Mouse (Mus musculus): ENCODE results near the gene Gm20388. TPM values are rescaled to one million over a fixed set of nuclear protein-coding genes. Genes with fewer than 3 reads are reported as not detected.

Gm20388 gene
- polyA plus RNA-seq, 1 experiment from 2014 or later = not detected

- H3K27me3 ChIP-seq (ENCODE audit: control insufficient read depth, insufficient read depth, low read length) = no peaks in the 10 kb centered on the region
- H3K9ac ChIP-seq (ENCODE audit: low read length) = no peak overlapping the region
- no peaks in the 10 kb centered on the region for H3K9me3 ChIP-seq (ENCODE audit: control insufficient read depth, low read length)
- H3K27ac ChIP-seq (replicated peaks) = no peak overlapping the region
- no peak overlapping the region for H3K4me2 ChIP-seq (replicated peaks; ENCODE audit: low read depth)
- 92% methylated on average over 10 of the region's 10 CpGs for WGBS
- ATAC-seq (ENCODE audit: low FRiP score, low TSS enrichment) (no peak), DNase-seq (ENCODE audit: low spot score) (no peak)
- H3K4me1 ChIP-seq (replicated peaks; ENCODE audit: control insufficient read depth, insufficient read depth) = peaks cover 2% of the 10 kb centered on the region; the same call in 1 of the 2 replicates
- no peak overlapping the region for H3K4me3 ChIP-seq (ENCODE audit: low read depth, low read length)
- TF ChIP-seq EP300 (optimal IDR thresholded peaks at IDR 0.05) = no peak
- peak; percentile 48 for TF ChIP-seq CTCF (IDR thresholded peaks at IDR 0.05; ENCODE audit: low read depth)
- no peaks in the 10 kb centered on the region for H3K36me3 ChIP-seq (ENCODE audit: control insufficient read depth, insufficient read depth, low read length)
These were observed 333.9 kb downstream of the Gm20388 start for GRCm38 (mm10) chr8:120244553-120244952.

GRCm38 (mm10) chr8:120247618-120248017 lies 337.0 kb downstream of the Gm20388 start:
- DNase-seq (ENCODE audit: low spot score) (no peak), ATAC-seq (ENCODE audit: low FRiP score, low TSS enrichment) (no peak)
- Histone ChIP-seq H3K4me2 (replicated peaks; ENCODE audit: low read depth) (no peak overlapping the region), H3K36me3 (ENCODE audit: control insufficient read depth, insufficient read depth, low read length) (no peaks in the 10 kb centered on the region), H3K27ac (replicated peaks) (no peak overlapping the region), H3K9ac (ENCODE audit: low read length) (no peak overlapping the region), H3K4me3 (ENCODE audit: low read depth, low read length) (no peak overlapping the region), H3K27me3 (ENCODE audit: control insufficient read depth, insufficient read depth, low read length) (no peaks in the 10 kb centered on the region), H3K4me1 (replicated peaks; ENCODE audit: control insufficient read depth, insufficient read depth) (peaks cover 6% of the 10 kb centered on the region; the same call in 1 of the 2 replicates), H3K9me3 (ENCODE audit: control insufficient read depth, low read length) (no peaks in the 10 kb centered on the region)
- 74% methylated on average over 5 of the region's 5 CpGs for WGBS
- TF ChIP-seq CTCF (IDR thresholded peaks at IDR 0.05; ENCODE audit: low read depth) = peak; percentile 59
- TF ChIP-seq EP300 (optimal IDR thresholded peaks at IDR 0.05) = no peak

GRCm38 (mm10) chr8:120248031-120248430 lies 337.4 kb downstream of the Gm20388 start:
- Histone ChIP-seq H3K4me1 (replicated peaks; ENCODE audit: control insufficient read depth, insufficient read depth) (peaks cover 6% of the 10 kb centered on the region; the same call in 1 of the 2 replicates), H3K27ac (replicated peaks) (0 out of 2 replicates have a peak overlapping the region, but pooled peaks have one; percentile 18), H3K36me3 (ENCODE audit: control insufficient read depth, insufficient read depth, low read length) (no peaks in the 10 kb centered on the region), H3K9me3 (ENCODE audit: control insufficient read depth, low read length) (no peaks in the 10 kb centered on the region), H3K4me2 (replicated peaks; ENCODE audit: low read depth) (no peak overlapping the region), H3K4me3 (ENCODE audit: low read depth, low read length) (no peak overlapping the region), H3K9ac (ENCODE audit: low read length) (no peak overlapping the region), H3K27me3 (ENCODE audit: control insufficient read depth, insufficient read depth, low read length) (no peaks in the 10 kb centered on the region)
- no peak for ATAC-seq (ENCODE audit: low FRiP score, low TSS enrichment)
- DNase-seq (ENCODE audit: low spot score) = no peak
- TF ChIP-seq EP300 (optimal IDR thresholded peaks at IDR 0.05) = no peak
- no peak for TF ChIP-seq CTCF (IDR thresholded peaks at IDR 0.05; ENCODE audit: low read depth)
- WGBS = 51% methylated on average over 7 of the region's 7 CpGs

- no peak overlapping the region for H3K4me3 ChIP-seq (ENCODE audit: low read depth, low read length)
- no peak for ATAC-seq (ENCODE audit: low FRiP score, low TSS enrichment)
- H3K36me3 ChIP-seq (ENCODE audit: control insufficient read depth, insufficient read depth, low read length) = no peaks in the 10 kb centered on the region
- WGBS = 81% methylated on average over 4 of the region's 4 CpGs
- H3K27ac ChIP-seq (replicated peaks) = 0 out of 2 replicates have a peak overlapping the region, but pooled peaks have one; percentile 18
- no peak overlapping the region for H3K9ac ChIP-seq (ENCODE audit: low read length)
- H3K4me1 ChIP-seq (replicated peaks; ENCODE audit: control insufficient read depth, insufficient read depth) = peaks cover 6% of the 10 kb centered on the region; the same call in 1 of the 2 replicates
- H3K27me3 ChIP-seq (ENCODE audit: control insufficient read depth, insufficient read depth, low read length) = no peaks in the 10 kb centered on the region
- TF ChIP-seq EP300 (optimal IDR thresholded peaks at IDR 0.05) = no peak
- no peak for TF ChIP-seq CTCF (IDR thresholded peaks at IDR 0.05; ENCODE audit: low read depth)
- DNase-seq (ENCODE audit: low spot score) = no peak
- H3K4me2 ChIP-seq (replicated peaks; ENCODE audit: low read depth) = no peak overlapping the region
- H3K9me3 ChIP-seq (ENCODE audit: control insufficient read depth, low read length) = no peaks in the 10 kb centered on the region
These were observed 337.8 kb downstream of the Gm20388 start for GRCm38 (mm10) chr8:120248451-120248850.

- no peak for TF ChIP-seq CTCF (IDR thresholded peaks at IDR 0.05; ENCODE audit: low read depth)
- no peak for TF ChIP-seq EP300 (optimal IDR thresholded peaks at IDR 0.05)
- Histone ChIP-seq H3K27ac (replicated peaks) (peak overlapping the region; percentile 75), H3K9me3 (ENCODE audit: control insufficient read depth, low read length) (no peaks in the 10 kb centered on the region), H3K4me1 (replicated peaks; ENCODE audit: control insufficient read depth, insufficient read depth) (peaks cover 6% of the 10 kb centered on the region; the same call in 1 of the 2 replicates), H3K9ac (ENCODE audit: low read length) (no peak overlapping the region), H3K4me2 (replicated peaks; ENCODE audit: low read depth) (no peak overlapping the region), H3K36me3 (ENCODE audit: control insufficient read depth, insufficient read depth, low read length) (no peaks in the 10 kb centered on the region), H3K27me3 (ENCODE audit: control insufficient read depth, insufficient read depth, low read length) (no peaks in the 10 kb centered on the region), H3K4me3 (ENCODE audit: low read depth, low read length) (no peak overlapping the region)
- ATAC-seq (ENCODE audit: low FRiP score, low TSS enrichment) = no peak
- no peak for DNase-seq (ENCODE audit: low spot score)
- 47% methylated on average over 9 of the region's 9 CpGs for WGBS
These were observed 339.2 kb downstream of the Gm20388 start for GRCm38 (mm10) chr8:120249800-120250336.

- no peak overlapping the region for H3K4me2 ChIP-seq (replicated peaks; ENCODE audit: low read depth)
- H3K9ac ChIP-seq (ENCODE audit: low read length) = no peak overlapping the region
- no peak overlapping the region for H3K4me3 ChIP-seq (ENCODE audit: low read depth, low read length)
- no peaks in the 10 kb centered on the region for H3K36me3 ChIP-seq (ENCODE audit: control insufficient read depth, insufficient read depth, low read length)
- TF ChIP-seq CTCF (IDR thresholded peaks at IDR 0.05; ENCODE audit: low read depth) (no peak), EP300 (optimal IDR thresholded peaks at IDR 0.05) (no peak)
- 71% methylated on average over 16 of the region's 16 CpGs for WGBS
- ATAC-seq (ENCODE audit: low FRiP score, low TSS enrichment) (no peak), DNase-seq (ENCODE audit: low spot score) (no peak)
- no peaks in the 10 kb centered on the region for H3K27me3 ChIP-seq (ENCODE audit: control insufficient read depth, insufficient read depth, low read length)
- H3K4me1 ChIP-seq (replicated peaks; ENCODE audit: control insufficient read depth, insufficient read depth) = peaks cover 6% of the 10 kb centered on the region; the same call in 1 of the 2 replicates
- no peaks in the 10 kb centered on the region for H3K9me3 ChIP-seq (ENCODE audit: control insufficient read depth, low read length)
- H3K27ac ChIP-seq (replicated peaks) = peak overlapping the region; percentile 75; the same call in 1 of the 2 replicates
These were observed 340.2 kb downstream of the Gm20388 start for GRCm38 (mm10) chr8:120250750-120251410.
